Mouse (Mus musculus) mouse trophoblast stem cell (cell line): Measurements from ENCODE around the gene Pde10a.

Experiments
- in situ Hi-C, 2 experiments: fragments of 300-500 bp; cut with MseI, MboI; formaldehyde crosslinking; loops; 2 replicates in 1 of 2; 3 replicates in 1 of 2; pipeline ENCODE4 v1.15.1; 2025

Gene Pde10a

GRCm38 (mm10) chr17:8580360-8580759 lies 55.2 kb downstream of the Pde10a start:
- in situ Hi-C loops: no loop called here

- in situ Hi-C loops: no loop called here
These were observed 56.4 kb downstream of the Pde10a start for GRCm38 (mm10) chr17:8581579-8581978.

GRCm38 (mm10) chr17:8592427-8593277 lies 67.5 kb downstream of the Pde10a start:
- in situ Hi-C loops: loop anchor here (5.0 kb wide), 3 partner anchors 55 to 130 kb away; no protein-coding TSS in a partner anchor

GRCm38 (mm10) chr17:8597790-8598189 lies 72.6 kb downstream of the Pde10a start:
- in situ Hi-C loops: loop anchor here in 1 of 2 experiments (5.0 kb wide), 1 partner anchor 65 kb away; no protein-coding TSS in a partner anchor

DNA sequence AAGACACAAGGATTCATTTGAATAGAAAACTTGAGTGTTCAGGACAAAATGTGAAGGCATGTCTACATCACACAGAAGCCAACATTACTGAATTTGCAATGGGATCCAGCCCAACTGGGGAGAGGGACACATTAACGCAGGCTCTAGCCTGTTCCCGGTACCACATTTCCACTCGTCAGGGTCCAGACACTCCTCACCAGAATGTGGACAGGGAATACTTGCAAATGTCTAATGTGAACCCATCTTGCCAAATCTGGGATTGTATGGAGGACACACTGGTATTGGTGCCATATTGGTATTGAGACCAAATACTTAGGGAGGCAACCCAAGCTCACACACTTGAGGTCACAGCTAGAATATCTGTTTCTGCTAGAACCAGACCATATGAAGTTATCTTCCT lies 77.8 kb downstream of the Pde10a start:
- in situ Hi-C loops: no loop called here

DNA sequence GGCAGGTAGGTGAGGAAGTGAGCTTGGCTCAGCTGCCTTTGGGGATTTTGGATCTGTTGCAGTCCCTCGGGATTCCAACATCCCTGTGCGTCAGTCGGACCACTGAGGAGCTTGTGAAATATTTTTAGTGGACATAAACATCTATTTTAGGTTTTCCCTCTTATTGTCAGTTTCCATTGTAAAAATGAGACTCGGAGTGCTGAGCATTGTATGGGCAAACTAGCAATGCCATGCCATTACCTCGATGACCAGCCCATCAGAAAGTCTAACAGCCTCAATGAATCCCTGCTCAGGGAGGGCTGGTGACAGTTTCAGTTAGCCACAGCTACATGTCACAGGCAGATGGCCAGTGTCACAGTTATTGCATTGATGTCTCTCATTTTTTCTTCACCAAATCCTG lies 80.7 kb downstream of the Pde10a start:
- in situ Hi-C loops: no loop called here

DNA sequence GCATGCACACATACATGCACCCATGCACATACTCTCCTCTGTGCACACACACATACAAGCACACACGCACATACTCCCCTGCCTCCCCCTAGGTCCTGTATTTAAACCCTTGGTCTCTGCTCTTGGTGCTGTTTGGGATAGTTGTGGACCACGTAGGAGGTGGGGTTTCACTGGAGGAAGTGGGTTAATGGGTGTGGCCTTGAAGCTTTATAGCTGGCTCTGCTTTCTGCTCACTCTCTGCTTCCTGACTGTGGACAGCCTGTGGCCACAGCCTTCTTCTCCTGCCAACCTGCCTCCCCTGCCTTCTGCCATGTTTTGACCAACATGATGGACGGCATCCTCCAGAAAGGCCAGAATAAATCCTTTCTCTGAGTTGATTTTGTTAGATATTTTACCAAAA lies 81.5 kb downstream of the Pde10a start:
- in situ Hi-C loops: no loop called here

DNA sequence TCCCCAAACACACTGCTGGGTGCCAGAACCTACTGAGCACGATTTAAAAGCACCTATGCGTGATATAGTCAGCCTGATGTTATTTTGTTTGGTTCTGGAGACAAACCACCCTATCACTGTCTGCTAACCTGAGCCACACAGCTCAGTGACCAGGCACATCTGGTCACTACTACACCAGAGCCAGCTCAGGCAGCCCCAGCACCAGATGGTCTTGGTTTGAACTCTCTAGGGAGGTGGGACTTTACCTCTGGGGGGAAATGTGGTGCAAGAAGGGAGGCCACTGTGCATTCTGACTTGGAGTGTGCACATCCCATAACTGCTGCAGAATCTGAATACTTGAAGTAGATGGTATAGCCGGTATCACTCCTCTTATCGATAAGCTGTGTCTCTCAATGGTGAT lies 86.7 kb downstream of the Pde10a start:
- in situ Hi-C loops: loop anchor here in 1 of 2 experiments (10.0 kb wide), 1 partner anchor 323 kb away; no protein-coding TSS in a partner anchor

GRCm38 (mm10) chr17:8613882-8614551 lies 88.8 kb downstream of the Pde10a start:
- in situ Hi-C loops: loop anchor here in 1 of 2 experiments (10.0 kb wide), 1 partner anchor 321 kb away; no protein-coding TSS in a partner anchor

DNA sequence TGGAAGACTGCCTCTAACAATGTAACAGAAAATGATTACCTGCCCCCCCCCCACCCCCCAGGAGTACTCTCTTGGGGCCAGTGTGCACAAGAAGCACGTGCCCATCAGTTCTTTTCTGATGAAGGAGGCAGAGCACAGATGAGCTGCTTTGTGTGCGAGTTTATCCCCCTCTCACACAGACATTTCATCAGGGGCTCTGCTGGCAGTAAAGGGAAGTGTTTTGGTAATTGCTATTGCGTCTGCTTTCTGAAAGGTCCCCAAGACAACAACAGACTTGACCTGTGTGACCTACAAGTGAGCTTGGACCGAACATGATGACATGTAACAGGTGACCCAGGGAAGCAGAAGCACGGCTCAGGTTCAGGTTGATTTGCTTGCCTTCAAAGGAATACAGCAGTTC lies 95.2 kb downstream of the Pde10a start:
- in situ Hi-C loops: no loop called here

DNA sequence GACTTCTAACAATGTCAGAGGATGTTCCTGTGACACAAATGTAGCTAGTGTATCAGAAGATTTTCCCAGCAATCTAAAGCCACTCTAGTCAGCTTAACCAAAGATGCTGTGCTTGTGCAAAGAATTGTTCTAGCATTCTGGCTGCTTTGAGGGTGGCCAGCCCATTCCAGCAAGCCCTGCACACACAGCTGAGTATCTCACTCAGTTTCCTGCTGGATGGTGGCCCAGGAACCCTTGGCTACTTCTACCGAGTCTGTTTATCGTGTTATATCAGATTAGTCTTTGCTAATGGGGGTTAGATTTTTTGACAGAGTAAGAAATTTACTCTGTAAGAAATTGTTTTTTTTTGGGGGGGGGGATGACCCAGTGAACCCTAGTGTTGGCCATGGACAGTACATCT lies 95.9 kb downstream of the Pde10a start:
- in situ Hi-C loops: no loop called here

GRCm38 (mm10) chr17:8621906-8622305 lies 96.7 kb downstream of the Pde10a start:
- in situ Hi-C loops: no loop called here

DNA sequence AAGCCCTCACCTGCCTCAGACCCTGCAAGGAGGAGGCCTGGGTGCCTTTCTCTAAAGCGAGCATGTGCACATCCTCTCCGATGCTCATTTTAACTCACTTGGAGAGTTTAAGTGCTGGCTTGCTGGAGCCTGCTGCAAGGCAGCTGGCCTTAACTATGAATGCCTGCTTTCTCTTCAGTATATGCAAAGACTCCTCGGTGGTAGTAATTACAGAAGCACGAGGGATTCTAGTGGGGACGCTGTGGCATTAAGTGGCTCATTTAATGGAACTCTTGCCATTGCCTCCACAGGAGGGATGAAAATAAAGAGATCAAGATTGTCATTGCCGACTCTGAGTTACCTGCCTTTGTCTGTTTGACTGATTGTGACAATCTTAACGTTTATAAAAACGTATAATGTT lies 101.2 kb downstream of the Pde10a start:
- in situ Hi-C loops: no loop called here

GRCm38 (mm10) chr17:8631701-8632100 lies 106.5 kb downstream of the Pde10a start:
- in situ Hi-C loops: no loop called here

DNA sequence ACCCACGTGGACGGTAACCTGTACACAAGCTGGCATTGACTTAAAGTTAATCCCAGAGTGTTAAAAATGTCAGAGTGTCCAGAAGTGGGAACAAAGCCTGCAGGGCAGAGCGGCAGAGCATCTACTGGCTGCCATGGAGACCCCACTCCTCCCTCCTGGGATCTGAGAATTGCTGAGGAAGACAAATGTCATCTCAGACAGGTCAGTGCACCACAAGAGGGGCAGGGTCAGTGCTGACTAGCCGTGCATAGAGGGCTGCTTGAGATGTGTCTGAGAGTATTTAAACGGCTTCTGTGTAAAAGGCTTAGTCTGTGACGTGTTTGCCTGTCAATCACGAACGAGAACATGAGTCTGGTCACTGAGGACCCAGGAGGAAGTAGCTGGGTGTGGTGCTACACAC lies 108.4 kb downstream of the Pde10a start:
- in situ Hi-C loops: no loop called here

DNA sequence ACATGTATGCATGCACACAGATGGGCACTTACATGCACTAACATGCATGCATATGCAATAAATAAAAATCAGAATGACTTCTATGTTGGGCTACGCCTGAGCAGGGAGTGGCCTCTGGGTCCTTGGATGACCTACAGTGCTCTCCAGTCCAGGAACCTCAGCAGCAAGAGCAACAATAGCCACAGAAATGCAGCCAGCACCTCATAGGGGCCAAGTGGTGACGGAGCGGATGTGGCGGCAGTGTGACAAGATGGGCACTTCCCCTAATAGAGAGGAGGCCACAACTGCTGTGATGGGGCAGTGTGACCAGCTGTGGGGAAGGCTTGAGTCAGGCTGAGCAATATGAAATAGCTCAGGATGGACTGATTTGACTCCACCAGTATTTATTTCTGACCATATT lies 109.3 kb downstream of the Pde10a start:
- in situ Hi-C loops: no loop called here

- in situ Hi-C loops: no loop called here
These were observed 111.1 kb downstream of the Pde10a start for GRCm38 (mm10) chr17:8636231-8636630.

- in situ Hi-C loops: no loop called here
These were observed 111.5 kb downstream of the Pde10a start for GRCm38 (mm10) chr17:8636691-8637090.

- in situ Hi-C loops: no loop called here
These were observed 112.0 kb downstream of the Pde10a start for GRCm38 (mm10) chr17:8637181-8637580.

DNA sequence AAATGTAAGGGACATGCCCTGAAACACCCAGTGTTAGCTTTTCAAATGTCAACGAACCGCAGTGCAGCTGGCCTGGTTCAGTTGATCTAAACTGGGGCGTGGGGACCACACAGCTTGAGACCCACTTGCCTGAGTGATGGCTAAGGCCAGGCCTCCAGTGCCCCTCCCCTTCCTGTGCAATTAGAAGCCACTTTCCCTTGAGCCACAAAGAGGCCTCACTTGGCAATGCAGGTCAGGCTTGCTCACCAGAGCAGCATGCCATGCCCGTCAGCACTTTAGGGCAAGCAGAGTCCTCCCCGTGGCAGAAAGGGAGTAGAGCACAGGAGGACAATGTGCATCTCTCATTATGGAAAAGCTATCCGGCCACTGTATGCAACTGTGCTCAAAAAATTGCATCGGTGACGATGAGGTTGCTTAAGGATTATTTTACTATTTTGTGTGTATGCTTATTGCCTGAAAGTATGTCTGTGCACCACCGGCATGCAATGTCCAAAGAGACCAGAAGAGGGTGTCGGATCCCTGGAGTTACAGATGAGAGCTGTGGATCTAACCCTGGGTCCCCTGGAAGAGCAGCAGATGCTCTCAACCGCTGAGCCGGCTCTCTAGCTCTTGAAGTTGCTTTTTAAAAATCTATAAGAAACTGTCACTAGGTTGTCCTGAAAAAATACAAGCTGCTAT lies 114.7 kb downstream of the Pde10a start:
- in situ Hi-C loops: no loop called here

- in situ Hi-C loops: no loop called here
These were observed 115.7 kb downstream of the Pde10a start for GRCm38 (mm10) chr17:8640741-8641480.

DNA sequence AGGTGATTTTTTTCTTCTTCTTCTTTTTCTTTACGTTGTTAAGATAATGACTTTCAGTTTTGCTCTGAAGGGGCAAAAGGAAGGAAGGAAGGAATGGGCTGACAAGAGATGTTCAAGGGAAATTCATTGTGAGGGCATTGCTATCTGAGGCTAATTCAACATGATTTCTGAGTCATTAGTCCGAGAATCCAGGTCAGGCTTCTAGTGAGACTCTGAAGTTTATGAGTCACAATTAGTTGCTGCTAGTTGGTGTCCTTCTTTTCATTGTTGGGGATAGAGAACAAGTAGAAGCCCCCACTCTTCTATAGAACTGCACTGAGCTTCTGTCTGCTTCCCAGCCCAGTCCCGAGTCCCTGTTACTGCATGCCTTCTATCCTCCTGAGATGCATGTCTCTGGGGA lies 116.3 kb downstream of the Pde10a start:
- in situ Hi-C loops: no loop called here
